Mouse (Mus musculus) activated CD4-positive, CD25-positive, alpha-beta regulatory T cell, adult 4 months (primary cell): Measurements from ENCODE around the gene Vps54. TPM values are rescaled to one million over a fixed set of nuclear protein-coding genes. Genes with fewer than 3 reads are reported as not detected.
A peak's percentile ranks its signal among the peaks of the same experiment; 100 is the strongest.
"Not testable (repeated sequence)": the region's sequence is repeated elsewhere in the genome, so short reads cannot be mapped to it uniquely, and the experiment has no call there.

ENCODE experiments used
- ATAC-seq: one replicate; pipeline ENCODE4 v1.8.0; 2017
- polyA plus RNA-seq, 2 experiments: library from polyadenylated mRNA; unstranded; fragments of 100-300 nt; shearing (Covaris generic); gene quantifications; one replicate each; pipeline ENCODE4 v1.2.1; 2017

Vps54 gene
- polyA plus RNA-seq = 10 to 100 TPM; 59.6 to 76.9 TPM

- peak; percentile 22 for ATAC-seq
Measured at GRCm38 (mm10) chr11:21239021-21239661, at the start of gene Vps54. Gene Vps54, plus strand, starts transcription at chr11:21239281.

GRCm38 (mm10) chr11:21191821-21192220, 47.3 kb upstream of the Vps54 start:
- not testable (repeated sequence) for ATAC-seq

GRCm38 (mm10) chr11:21194851-21195250, 44.2 kb upstream of the Vps54 start:
- no peak for ATAC-seq

- no peak for ATAC-seq
Measured at GRCm38 (mm10) chr11:21209046-21209445, 30.0 kb upstream of the Vps54 start.

- ATAC-seq = not testable (repeated sequence)
Measured at GRCm38 (mm10) chr11:21209701-21210100, 29.4 kb upstream of the Vps54 start.

GRCm38 (mm10) chr11:21217419-21217818, 21.7 kb upstream of the Vps54 start:
- no peak for ATAC-seq

- ATAC-seq = no peak
Measured at GRCm38 (mm10) chr11:21219281-21219680, 19.8 kb upstream of the Vps54 start.

GRCm38 (mm10) chr11:21219851-21220587, 19.1 kb upstream of the Vps54 start:
- ATAC-seq = no peak

- ATAC-seq = peak; percentile 58
Measured at GRCm38 (mm10) chr11:21220754-21221153, 18.3 kb upstream of the Vps54 start.

- no peak for ATAC-seq
Measured at GRCm38 (mm10) chr11:21221396-21221795, 17.7 kb upstream of the Vps54 start.

GRCm38 (mm10) chr11:21222606-21223207, 16.4 kb upstream of the Vps54 start:
- ATAC-seq = peak; percentile 71

- no peak for ATAC-seq
Measured at GRCm38 (mm10) chr11:21223539-21223938, 15.5 kb upstream of the Vps54 start.

GRCm38 (mm10) chr11:21224041-21224440, 15.0 kb upstream of the Vps54 start:
- ATAC-seq = no peak

GRCm38 (mm10) chr11:21224446-21224845, 14.6 kb upstream of the Vps54 start:
- ATAC-seq = no peak

- no peak for ATAC-seq
Measured at GRCm38 (mm10) chr11:21224983-21225382, 14.1 kb upstream of the Vps54 start.

GRCm38 (mm10) chr11:21235381-21235780, 3.7 kb upstream of the Vps54 start:
- no peak for ATAC-seq

GRCm38 (mm10) chr11:21235821-21236220, 3.3 kb upstream of the Vps54 start:
- ATAC-seq = no peak

- ATAC-seq = no peak
Measured at GRCm38 (mm10) chr11:21236996-21237395, 2.1 kb upstream of the Vps54 start.

GRCm38 (mm10) chr11:21237474-21238278, 1.4 kb upstream of the Vps54 start:
- ATAC-seq = peak; percentile 42

GRCm38 (mm10) chr11:21238279-21239020, 631 bp upstream of the Vps54 start:
- peak; percentile 29 for ATAC-seq

- no peak for ATAC-seq
Measured at GRCm38 (mm10) chr11:21239763-21240509, 855 bp downstream of the Vps54 start.
